Mouse (Mus musculus): ENCODE data around the gene Pmp22. TPM values are rescaled to one million over a fixed set of nuclear protein-coding genes. Genes with fewer than 3 reads are reported as not detected.

Pmp22 gene
- polyA plus RNA-seq, 1 experiment, result 57.8 TPM

GRCm38 (mm10) chr11:63201989-63202535 lies 73.3 kb downstream of the Pmp22 start:
- peak overlapping the region; percentile 64 for H3K27ac ChIP-seq (ENCODE audit: insufficient read depth, low read length)
- no peak overlapping the region for H3K4me3 ChIP-seq (ENCODE audit: low read depth, low read length)
- no peaks in the 10 kb centered on the region for H3K36me3 ChIP-seq (ENCODE audit: control insufficient read depth, insufficient read depth, low read length, poor library complexity, severe bottlenecking)
- H3K9ac ChIP-seq (ENCODE audit: low read depth, poor library complexity, severe bottlenecking), result no peak overlapping the region
- H3K9me3 ChIP-seq (replicated peaks; ENCODE audit: control insufficient read depth, insufficient read depth, low read length, poor library complexity, severe bottlenecking), result peaks cover 31% of the 10 kb centered on the region
- no peaks in the 10 kb centered on the region for H3K27me3 ChIP-seq (ENCODE audit: control insufficient read depth, insufficient read depth, low read length, poor library complexity, severe bottlenecking)
- TF ChIP-seq EP300 (IDR thresholded peaks at IDR 0.05; ENCODE audit: insufficient read depth, low read depth, low read length) (0 out of 2 replicates have a peak, but pooled peaks have one; percentile 53), POLR2A (IDR thresholded peaks at IDR 0.05; ENCODE audit: insufficient read depth, low read length) (no peak)
- H3K4me1 ChIP-seq (ENCODE audit: control insufficient read depth, insufficient read depth, low read length), result peaks cover 5% of the 10 kb centered on the region

Other genes starting within 250 kb of the Pmp22 start
- gene Tvp23b, start 249.5 kb upstream of the Pmp22 start, polyA plus RNA-seq (2011; ENCODE audit: insufficient read depth, insufficient read length, low read depth, missing spikeins), result 38.8 and 42.3 TPM in 2 replicates
- 1.9 TPM in 1 of 2 replicates, not detected in the other for gene Cdrt4, start 177.8 kb upstream of the Pmp22 start, polyA plus RNA-seq (2011; ENCODE audit: insufficient read depth, insufficient read length, low read depth, missing spikeins)
- not detected in 2 replicates for gene Tekt3, start 67.3 kb upstream of the Pmp22 start, polyA plus RNA-seq (2011; ENCODE audit: insufficient read depth, insufficient read length, low read depth, missing spikeins)